ENCODE assay signal across 12 mouse cellular contexts in the genomic region with DNA sequence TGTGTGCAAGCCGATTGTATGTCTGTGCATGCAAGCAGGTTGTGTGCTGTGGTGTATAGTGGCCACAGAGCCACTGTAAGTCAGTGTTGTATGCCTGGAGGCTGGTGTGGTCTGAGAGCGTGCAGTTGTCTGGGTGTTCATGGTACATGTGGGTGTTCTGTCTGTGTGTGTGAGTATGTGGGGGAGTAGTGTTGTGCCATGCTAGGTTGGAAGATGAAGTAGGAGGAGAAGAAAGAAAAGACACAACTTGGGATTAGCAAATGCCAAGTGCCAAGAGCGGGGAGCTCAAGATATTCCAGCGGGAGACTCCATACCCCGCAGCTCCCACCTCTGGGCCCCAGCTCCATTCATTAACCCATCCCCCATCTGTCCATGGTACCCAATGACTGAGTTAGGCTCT.
"Had no signal": no experiment of that assay in that cellular context is flagged by ENCODE, and none has a peak within 500 bp of the region (broad histone marks: within the 10 kb centered on the region; RNA-seq: fewer than 3 reads in every experiment).

No protein-coding gene starts in this region.

- H3K4me2 ChIP-seq: limb, embryonic 12.5 days; neural tube, embryonic 15.5 days had no signal

- DNase-seq: kidney, adult 11 months; kidney, adult 9 months; kidney, postnatal 36 days; liver; lung, adult 18-20 months; midbrain, embryonic 14.5 days; right cerebral cortex, postnatal 14 days had no signal

- H3K9ac ChIP-seq: limb, embryonic 12.5 days; liver, embryonic 14.5 days; neural tube, embryonic 15.5 days had no signal

- H3K27me3 ChIP-seq: neural tube, embryonic 15.5 days had no signal

- H3K4me3 ChIP-seq: limb, embryonic 12.5 days; myocyte; neural tube, embryonic 15.5 days had no signal

- H3K4me1 ChIP-seq: limb, embryonic 12.5 days had no signal

- H3K9me3 ChIP-seq: limb, embryonic 12.5 days; neural tube, embryonic 15.5 days had no signal

- H3K27ac ChIP-seq: kidney, postnatal 0 days; limb, embryonic 12.5 days; liver, embryonic 14.5 days; neural tube, embryonic 15.5 days had no signal

- H3K36me3 ChIP-seq: limb, embryonic 12.5 days; neural tube, embryonic 15.5 days had no signal
